Mouse (Mus musculus) adrenal gland, postnatal 25 days (tissue): Measurements from ENCODE around the gene Lmln. TPM values are rescaled to one million over a fixed set of nuclear protein-coding genes. Genes with fewer than 3 reads are reported as not detected.
A peak's percentile ranks its signal among the peaks of the same experiment; 100 is the strongest.
"Not testable (repeated sequence)": the region's sequence is repeated elsewhere in the genome, so short reads cannot be mapped to it uniquely, and the experiment has no call there.

Experiments
- DNase-seq: peaks from one replicate; pipeline ENCODE4 v3.0.0; 2021; ENCODE audit warnings: mixed read lengths
- total RNA-seq: library from RNA; stranded (reverse); gene quantifications from 2 replicates; pipeline ENCODE4 v1.2.3, GENCODE M21; 2021

Lmln gene
- total RNA-seq, 1 experiment from 2014 or later = 15.5 TPM

DNA sequence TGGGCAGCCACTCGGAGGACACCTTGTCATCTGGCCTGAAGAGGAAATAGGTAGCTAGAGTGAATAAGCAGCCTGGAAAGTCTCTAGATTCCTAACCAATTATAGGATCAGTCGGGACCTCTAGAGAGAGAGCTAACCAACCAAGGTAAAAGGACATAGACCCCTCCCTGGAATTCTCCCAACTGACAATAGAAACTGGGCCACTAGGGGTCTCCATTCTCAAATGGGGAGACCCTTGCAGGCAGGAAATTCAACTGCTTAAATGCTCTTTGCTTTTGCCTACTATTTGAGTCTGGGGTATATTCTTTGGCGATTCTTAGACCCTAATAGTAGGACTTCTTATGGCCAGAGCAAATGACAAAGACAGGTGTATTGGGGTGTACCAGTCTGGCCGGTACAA lies 72.8 kb downstream of the Lmln start:
- DNase-seq = no peak

DNA sequence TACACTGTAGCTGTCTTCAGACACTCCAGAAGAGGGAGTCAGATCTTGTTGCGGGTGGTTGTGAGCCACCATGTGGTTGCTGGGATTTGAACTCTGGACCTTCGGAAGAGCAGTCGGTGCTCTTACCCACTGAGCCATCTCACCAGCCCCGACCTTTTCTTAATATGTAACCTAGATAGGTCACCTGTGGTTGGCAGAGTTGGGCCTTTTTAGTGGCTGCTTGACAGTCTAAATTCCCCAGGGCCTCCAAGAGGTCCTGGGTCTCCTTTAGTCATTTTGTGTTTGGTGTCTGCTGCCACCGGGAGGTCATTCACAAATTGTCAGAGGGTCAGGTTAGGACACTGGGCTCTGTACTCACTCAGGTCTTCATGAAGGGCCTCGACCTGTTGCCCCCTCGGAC lies 76.7 kb downstream of the Lmln start:
- DNase-seq = not testable (repeated sequence)

DNA sequence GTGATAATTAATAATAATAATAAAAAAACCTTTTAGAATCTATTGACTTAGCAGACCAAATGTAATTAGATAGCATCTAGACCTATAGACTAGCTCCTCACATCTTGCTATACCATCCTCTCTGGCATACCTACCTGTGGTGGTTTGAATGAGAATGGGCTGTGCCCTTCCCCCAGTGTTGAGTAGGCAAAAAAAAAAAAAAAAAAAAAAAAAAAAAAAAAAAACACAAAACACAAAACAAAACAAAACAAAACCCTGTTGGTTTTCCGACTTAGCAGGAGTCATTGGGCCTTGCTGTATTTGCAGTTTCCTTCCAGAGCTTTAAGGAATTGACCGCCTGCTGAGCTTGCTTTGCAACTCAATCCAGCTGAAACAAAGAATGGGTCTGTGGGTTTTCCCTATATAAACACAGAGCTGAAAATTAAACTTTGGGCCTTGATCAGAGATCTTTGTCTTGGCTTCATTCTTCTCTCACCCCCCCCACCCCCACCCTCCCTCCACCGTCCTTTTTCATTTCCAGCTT lies 79.5 kb downstream of the Lmln start:
- DNase-seq = no peak

DNA sequence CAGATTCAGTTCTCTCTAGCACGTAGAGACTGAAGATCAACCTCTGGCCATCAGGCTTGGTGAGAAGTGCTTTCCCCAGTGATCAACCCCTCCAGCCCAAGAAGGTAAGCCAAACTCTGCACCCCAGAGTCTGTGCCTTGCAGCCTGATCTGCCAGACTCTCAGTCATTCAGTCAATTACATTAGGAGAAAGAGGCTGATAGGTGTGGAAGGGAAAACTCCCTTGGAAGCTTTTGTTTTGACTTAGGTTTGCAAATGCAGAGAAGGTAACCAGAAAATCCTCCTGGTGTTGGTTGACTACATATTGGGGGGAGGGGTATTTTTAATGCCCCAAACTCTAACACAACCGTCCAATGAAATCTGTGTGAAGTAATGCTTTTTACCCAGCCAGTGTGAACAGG lies 81.1 kb downstream of the Lmln start:
- DNase-seq = no peak

DNA sequence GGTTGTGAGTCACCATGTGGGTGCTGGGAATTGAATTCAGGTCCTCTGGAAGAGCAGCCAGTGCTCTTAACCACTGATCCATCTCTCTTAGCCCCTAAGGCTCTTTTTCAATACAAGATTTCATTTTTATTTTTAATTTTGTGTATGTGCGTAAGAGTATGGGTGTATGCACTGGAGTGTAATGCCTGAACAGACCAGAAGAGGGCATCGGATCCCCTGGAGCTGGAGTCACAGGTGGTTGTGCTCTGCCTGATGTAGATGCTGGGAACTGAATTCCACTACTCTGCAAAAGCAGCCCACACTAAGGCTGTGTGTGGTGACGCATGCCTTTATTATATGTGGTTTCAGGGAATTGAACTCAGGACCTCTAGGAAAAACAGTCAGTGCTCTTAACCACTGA lies 83.9 kb downstream of the Lmln start:
- no peak for DNase-seq

DNA sequence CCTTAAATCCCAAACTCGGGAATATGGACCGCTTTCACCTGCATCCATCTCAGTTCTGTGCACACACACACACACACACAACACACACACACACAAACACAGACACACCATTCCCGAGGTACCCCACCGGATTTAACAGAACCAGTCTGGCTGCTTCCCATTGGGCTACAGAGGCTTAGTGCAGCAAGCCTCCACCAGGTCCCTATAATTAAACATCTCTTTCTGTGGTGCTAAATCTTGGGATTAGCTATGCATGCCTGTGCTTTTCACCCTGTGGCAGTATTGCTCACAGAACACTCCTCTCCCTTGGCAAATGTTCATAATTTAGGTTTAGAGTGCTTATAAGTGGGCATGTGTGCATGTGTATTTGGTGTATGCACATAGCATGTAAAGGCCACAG lies 85.8 kb downstream of the Lmln start:
- no peak for DNase-seq

DNA sequence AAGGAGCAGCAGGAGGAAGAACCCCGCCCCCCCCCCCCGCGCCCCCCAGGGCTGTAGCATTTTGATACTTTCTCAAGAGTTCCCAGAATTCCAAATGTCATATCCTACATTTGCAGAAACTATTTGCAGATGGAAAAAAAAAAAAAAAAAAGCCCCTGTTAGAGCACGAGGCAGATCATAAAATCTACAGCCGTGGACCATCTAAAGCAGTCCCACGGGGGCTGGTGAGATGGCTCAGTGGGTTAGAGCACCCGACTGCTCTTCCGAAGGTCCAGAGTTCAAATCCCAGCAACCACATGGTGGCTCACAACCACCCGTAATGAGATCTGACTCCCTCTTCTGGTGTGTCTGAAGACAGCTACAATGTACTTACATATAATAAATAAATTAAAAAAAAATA lies 88.6 kb downstream of the Lmln start:
- DNase-seq = not testable (repeated sequence)

DNA sequence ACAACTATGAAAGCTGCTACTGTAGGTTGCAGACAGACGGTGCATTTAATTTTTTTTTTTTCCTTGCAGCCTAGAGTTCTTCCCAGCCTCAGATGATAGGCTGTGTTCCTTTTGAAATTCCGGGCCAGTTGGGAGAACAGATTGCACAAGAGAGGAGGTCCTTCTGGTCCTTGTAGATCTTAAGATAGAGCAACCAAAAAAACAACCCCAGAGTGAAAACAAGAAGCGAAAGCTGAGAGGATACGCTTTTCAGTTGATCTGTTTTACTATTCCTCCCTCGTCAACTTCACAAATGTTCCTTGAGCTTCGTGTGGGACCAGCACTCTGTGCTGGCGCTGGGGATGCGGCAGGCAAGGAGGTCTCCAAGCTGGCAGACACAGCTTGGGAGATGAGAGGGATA lies 89.2 kb downstream of the Lmln start:
- no peak for DNase-seq

DNA sequence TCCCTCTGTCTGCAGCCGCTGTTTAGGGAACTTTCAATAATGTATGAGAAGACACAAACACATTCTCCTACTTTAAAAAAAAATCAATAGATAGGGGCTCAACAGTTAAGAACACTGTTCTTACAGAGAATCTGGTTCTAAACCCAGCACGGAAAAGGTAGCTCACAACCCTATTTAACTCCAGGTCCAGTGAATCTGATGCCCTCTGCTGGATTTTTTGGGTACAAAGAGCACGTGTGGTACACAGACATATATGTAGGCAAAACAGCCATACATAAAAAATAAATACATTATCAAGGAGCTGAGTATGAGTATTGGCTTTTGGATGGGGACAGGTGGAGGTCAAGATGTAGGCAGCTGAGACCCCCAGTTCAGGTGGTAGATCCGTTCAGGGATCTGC lies 92.7 kb downstream of the Lmln start:
- DNase-seq = no peak

DNA sequence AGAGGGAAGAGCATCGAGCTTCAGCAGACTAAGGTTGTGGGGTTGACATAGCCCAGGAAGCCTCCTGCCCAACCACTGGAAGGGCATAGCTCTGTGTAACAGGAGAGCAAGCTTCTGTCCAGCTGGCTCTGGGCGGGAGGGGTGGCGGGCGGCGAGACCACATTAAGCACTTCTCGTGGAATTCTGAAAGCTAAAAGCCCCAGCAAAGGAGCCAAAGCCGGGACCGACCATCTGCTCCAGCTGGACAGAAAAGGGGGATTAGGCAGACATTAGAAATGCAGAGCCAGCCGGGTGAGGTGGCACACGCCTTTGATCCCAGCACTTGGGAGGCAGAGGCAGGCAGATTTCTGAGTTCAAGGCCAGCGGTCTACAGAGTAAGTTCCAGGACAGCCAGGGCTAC lies 95.7 kb downstream of the Lmln start:
- no peak for DNase-seq

DNA sequence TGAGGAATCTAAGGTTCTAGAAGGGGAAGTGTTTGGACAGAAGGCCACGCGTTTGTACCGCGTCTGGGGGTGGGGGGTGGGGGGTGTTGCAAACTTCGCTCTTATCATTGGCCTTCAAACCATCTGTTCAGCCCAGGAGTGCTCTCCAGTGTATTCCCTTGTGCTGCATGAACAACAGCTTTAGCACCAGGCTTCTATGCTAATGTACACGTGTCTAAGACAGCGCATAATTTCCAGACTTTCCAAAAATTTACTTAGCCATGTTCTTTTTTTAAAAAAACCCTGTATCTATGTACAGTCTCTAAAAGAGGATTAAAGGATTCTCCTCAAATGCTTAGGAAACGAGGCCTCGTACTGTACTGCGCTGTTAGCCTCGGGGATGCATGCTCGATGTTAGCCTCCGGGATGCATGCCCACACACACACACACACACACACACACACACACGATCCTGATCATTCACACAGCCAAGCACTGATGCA lies 96.3 kb downstream of the Lmln start:
- DNase-seq = no peak

DNA sequence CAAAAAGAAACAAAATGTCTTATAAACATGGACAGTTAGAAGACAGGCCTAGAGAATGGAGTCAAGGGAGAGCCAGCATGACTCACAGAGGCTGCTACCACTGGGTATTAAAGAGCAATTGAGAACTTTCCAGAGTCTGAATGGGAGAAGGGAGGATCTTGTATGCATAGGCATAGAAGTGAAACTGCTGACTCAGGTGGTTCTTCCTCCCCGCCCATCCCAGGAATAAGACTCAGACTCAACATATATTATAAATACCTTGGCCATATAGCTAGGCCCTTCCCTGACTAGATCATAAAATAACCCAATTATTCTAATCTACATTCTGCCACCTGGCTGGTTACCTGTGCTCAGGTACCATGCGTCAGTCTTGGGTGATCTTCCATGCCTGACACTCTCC lies 97.0 kb downstream of the Lmln start:
- DNase-seq = no peak

DNA sequence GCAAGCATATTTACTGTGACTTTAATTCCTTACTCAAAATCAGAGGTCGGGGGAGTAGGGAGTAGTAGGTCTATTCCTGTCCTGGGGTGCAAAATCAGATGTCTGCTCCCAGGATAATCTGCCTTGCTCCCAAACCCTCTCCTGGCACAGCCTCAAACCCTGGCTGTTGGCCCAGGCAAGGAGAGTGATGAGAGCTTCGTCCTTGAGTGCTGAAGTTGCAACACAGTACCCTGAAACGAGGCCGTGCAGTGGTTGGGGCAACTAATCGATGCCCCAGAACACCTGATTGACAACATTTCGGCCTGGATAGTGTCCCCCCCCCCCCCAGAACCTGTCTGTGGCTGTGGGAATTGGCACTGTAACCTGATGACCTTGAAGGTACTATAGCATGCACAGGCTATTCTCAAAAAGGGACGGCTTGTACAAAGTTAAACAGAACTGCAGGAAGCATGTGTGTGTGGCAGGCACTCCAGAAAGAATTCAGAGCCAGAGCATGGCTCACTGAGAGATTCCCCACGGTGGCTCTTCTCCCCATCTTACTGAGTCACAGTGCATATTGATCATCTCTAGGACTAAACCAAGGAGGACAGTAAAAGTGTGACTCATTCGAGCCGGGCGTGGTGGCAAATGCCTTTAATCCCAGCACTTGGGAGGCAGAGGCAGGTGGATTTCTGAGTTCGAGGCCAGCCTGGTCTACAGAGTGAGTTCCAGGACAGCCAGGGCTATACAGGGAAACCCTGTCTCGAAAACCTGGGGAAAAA lies 101.2 kb downstream of the Lmln start:
- DNase-seq = peak; percentile 84

DNA sequence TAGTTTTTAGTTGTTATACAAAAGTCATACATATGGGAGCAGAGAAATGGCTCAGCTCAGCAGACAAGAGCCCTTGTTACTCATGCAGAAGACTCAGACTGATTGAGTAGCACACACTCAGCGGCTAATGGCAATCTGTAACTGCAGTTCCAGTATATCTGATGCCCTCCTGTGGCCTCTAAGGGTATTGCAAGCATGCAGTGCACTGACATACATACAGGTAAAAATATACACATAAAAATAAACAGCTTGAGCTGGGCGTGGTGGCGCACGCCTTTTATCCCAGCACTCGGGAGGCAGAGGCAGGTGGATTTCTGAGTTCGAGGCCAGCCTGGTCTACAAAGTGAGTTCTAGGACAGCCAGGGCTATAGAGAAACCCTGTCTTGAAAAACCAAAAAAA lies 104.0 kb downstream of the Lmln start:
- not testable (repeated sequence) for DNase-seq

DNA sequence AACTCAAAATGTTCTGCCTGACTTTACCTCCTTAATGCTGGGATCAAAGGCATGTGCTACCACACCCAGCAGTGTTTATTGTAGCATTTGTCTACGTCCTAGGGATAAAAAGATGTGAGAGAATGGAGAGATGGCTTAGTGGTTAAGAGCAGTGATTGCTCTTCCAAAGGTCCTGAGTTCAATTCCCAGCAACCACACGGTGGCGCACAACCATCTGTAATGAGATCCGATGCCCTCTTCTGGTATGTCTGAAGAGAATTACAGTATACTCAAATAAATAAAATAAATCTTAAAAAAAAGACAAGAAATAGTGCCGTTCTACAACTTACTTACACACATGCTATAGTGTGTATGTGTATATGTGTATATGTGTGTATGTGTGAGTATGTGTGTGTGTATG lies 105.2 kb downstream of the Lmln start:
- DNase-seq = no peak

DNA sequence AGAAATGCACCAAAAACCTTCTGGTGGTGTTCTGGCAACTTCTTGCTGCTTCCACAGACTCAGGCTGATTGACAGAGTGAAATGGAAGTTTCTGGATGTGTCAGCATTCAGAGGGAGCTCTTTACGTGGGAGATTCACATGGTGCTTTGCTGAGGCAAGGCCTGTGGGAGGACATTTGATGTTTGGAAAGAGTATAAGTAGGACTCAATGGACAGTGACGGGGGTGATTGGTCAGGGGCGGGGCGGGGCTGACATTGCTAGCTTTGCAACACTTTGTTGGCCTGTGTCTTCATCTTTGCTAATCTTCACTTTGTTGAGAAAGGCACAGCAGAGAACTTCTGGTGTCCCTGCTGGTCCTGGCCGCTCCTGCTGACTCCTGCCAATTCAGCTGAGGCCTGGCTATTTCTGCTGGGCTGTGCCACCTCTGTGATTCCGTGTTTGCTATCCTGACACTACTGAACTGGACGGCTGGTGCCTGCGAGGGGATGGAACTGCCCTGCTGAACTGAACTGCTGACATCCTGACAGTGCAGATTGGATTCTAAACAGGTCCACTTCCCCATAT lies 107.2 kb downstream of the Lmln start:
- no peak for DNase-seq

DNA sequence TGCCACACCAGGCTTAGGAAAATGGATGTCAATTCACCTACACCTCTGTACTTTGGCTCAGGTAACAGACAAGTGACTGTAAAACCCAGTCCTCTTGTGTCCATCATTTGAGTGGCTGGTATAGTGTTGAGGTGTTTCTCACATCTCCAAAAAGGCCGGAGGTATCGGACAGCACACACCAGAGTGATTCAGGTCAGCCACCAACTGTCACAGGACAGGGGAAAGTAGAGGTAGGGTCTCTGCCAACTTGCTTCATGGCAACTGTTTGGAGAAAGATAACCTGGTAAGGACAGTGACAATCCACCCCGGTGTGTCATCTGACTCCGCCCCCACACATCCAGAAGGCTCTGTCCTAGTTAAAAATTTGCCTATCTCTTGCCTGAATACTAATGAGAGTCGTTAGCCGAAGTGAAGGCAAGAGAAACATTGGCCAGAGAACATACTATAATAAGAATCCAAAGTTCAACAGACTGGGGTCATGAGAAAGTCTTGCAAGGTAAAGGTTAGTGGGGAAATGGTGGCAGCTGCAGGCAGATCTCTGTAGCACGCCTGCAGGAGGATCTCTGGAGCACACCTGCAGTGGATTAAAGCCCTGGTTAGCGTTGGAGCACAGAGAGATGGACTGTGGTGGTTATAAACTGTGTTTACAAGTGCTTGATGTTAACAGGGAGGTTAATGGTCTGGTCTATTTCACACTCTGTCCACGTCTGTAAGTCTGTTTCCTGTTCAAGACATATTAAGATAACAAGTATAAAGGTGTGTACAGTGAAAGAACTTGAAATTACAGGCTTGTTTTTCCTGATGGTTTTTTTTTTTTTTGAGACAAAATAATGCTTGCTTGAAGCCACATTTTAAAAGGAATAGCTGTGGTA lies 108.6 kb downstream of the Lmln start:
- DNase-seq = no peak

DNA sequence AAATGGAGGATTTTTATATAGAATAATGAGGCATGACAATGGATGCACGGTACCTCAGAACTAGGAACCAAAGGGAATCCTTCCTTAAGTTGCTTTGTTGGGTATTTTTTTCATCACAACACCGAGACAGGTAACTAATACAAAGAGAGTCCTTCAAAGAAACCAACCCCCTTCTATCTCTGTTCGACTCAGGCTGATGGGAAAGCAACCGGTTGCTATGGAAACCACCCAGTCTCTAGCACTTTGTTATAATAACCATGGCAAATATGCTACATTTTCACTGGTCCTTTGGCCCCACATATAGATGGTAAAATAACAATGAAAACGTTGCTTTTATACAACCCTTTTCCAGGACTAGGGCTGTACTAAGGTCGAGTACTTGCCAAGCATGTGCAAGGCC lies 109.5 kb downstream of the Lmln start:
- DNase-seq = no peak

DNA sequence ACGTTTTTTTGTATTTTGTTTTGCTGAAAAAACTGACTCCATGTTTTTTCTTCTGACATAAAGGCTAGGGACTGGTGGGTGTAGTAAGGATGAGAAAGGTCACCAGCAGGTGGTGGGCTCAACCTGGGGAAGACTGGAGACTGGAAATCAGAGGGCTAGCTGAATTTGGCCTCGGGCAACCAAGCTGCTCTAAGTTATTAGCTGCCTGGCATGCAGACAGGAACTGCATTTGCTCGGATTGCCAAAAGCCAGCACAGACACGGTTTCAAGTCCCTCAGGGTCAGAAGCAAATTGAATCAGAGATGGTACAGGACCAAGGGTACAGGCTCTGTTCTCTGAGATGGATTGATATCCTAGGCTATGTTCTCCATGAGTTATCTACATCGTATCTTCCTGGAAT lies 110.8 kb downstream of the Lmln start:
- DNase-seq = no peak

DNA sequence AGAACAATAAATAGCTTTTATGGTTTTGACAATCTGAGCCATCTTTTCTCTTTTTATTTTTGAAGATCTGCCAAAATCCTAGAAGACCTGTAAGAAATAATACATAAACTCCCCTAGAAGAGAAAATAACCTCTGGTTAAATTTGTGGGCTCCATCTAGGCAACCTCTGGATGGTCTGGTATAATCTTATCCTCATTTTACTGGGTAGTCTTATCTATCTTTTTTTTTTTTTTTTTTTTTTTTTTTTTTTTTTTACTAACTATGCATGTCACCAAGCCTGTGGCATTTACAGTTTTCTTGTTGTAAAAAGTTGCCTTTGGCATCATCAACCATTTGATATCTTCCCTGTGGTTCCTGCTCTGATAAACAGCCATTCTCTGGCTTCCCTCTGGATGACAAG lies 112.4 kb downstream of the Lmln start:
- DNase-seq = no peak

DNA sequence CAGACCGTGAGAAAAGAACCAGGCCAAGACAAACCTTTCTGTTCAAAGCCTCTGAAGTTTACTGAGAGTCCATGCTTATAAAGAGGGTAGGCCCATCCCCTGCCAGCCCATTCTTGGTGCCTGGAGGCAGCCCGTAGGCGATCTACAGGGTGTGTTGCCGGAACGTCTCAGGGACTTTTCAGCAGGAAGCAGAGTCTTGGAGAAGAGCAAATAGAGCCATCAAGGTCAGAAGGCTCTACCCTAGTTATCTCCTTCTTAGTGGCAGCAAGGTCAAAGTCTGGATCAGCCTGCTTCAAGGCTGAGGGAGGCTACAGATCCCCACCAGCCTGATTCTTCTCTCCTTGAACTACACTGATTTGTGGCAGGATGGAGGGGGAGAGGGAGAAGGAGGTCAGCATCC lies 114.5 kb downstream of the Lmln start:
- not testable (repeated sequence) for DNase-seq
